Mouse (Mus musculus): Measurements from ENCODE around the gene Dock4. TPM values are rescaled to one million over a fixed set of nuclear protein-coding genes. Genes with fewer than 3 reads are reported as not detected.

Gene Dock4
- total and polyA plus RNA-seq, 2 experiments from 2014 or later = 10.5 to 30.9 TPM

DNA sequence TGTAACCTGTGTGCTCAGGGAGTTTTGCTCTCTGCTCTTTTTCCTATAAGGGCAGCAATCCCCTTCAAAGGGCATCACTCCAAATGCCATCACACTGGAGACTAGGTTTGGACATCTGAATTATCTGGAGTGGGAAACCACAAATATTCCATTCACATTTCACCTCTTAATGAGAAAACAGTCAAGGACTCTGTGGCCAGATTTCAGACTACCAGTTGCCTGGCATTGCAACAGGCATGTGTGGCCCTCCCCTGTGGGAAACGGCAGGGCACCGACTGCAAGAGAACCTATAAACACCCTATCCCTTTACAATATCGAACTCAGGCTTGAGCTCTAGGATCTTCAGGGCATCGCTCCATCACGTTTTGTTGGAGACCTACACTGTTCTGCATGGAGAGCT lies 448.9 kb downstream of the Dock4 start:
- H3K27ac ChIP-seq (ENCODE audit: low read depth, low read length) = no peak overlapping the region
- H3K4me1 ChIP-seq (ENCODE audit: insufficient read depth) = no peaks in the 10 kb centered on the region
- H3K9ac ChIP-seq = no peak overlapping the region
- 91% methylated on average over 5 of the region's 5 CpGs for WGBS
- ATAC-seq (no peak), DNase-seq (no peak)
- no peak overlapping the region for H3K4me2 ChIP-seq (ENCODE audit: low read depth)
- H3K27me3 ChIP-seq (ENCODE audit: insufficient read depth, low read length) = no peaks in the 10 kb centered on the region
- H3K36me3 ChIP-seq (ENCODE audit: insufficient read depth) = no peaks in the 10 kb centered on the region
- H3K9me3 ChIP-seq (ENCODE audit: low read length) = no peaks in the 10 kb centered on the region
- TF ChIP-seq CTCF (IDR thresholded peaks at IDR 0.05; ENCODE audit: low read depth) = no peak
- H3K4me3 ChIP-seq (ENCODE audit: low read depth, low read length) = no peak overlapping the region

Other genes with a start within 250 kb of the Dock4 start
- gene Lsmem1, start 246.5 kb upstream of the Dock4 start, total RNA-seq (2014; rRNA removed) = 0.14 and 0.23 TPM in 2 replicates
- 0.27 and 0.33 TPM in 2 replicates for gene Lsmem1, start 246.5 kb upstream of the Dock4 start, polyA plus RNA-seq (2015; fragmentation: Nextera tagmentation; extraction: Ambion mirVana)
- gene Ifrd1, start 197.4 kb upstream of the Dock4 start, total RNA-seq (2014; rRNA removed) = 71.3 and 87.9 TPM in 2 replicates
- 156 TPM in 2 replicates for gene Ifrd1, start 197.4 kb upstream of the Dock4 start, polyA plus RNA-seq (2015; fragmentation: Nextera tagmentation; extraction: Ambion mirVana)
- 31.8 and 34.4 TPM in 2 replicates for gene Zfp277, start 50 bp upstream of the Dock4 start, total RNA-seq (2014; rRNA removed)
- gene Zfp277, start 50 bp upstream of the Dock4 start, polyA plus RNA-seq (2015; fragmentation: Nextera tagmentation; extraction: Ambion mirVana) = 30.7 and 31.6 TPM in 2 replicates

Data from forebrain, postnatal 0 days (tissue).